Mouse (Mus musculus): ENCODE measurements at regions not wholly inside any gene's neighbourhood (a gene's known extent, or its start where the extent isn't known, plus 50 kb on each side); places are given as distances from the start of the nearest gene placed in this dataset.

DNA sequence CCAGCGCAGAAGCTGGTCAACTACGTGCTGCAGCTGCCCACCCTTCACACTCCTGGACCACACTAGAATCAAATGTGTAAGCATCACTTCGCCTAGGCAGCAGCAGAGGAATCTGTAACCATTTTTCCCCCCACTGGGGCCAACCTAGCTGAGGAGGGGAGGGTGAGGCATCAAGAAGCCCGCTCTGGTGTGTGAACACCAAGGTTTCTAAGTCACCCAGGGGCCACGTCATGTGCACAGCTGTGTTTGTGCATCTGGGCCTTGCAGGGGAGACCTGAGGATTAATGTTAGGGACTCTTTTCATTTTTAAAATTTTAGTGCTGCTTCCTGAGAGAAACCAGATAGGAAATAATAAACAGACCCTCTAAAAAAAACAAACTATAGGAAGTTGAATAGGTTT lies 321.8 kb downstream of the Rnd3 start:
- DNase-seq: no peak

DNA sequence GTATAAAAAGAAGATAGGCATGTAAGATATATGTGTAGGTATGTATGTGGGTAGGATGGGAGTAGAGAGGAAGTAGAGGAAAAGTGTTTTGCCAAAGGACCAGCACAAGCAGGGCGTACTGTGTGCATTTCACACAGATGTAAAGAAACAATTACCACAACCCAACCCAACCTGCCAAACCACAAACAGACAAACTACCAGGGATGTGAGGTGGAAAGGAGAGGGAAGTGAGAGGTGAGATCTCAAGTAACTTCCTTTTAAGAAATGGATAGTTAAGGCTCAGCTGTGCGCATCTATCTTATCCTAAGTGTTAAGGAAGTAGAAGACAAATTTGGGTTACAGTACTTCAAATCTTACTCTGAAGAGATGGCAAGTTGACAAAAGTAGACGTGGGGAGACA lies 322.4 kb downstream of the Rnd3 start:
- no peak for DNase-seq

- DNase-seq: no peak
Observed at GRCm38 (mm10) chr2:50825626-50826025, 323.3 kb downstream of the Rnd3 start.

DNA sequence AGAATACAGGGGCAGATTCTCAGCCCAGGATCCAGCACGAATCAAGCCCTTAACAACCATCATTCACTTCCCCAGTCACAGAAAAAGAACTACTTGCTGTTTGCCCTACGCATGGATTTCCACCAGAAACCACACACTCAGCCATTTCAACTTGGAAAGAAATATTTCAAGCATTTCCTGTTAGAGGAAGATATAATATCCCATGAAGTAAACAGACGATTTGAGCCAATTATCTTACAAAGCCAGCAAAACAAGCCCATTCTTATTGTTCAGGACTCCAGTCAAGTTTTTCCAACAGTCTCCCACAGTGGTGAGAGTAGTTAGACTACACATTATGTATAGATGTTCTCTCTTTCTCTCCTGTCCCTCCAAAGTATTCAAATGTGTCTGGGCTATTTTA lies 324.1 kb downstream of the Rnd3 start:
- DNase-seq: no peak

GRCm38 (mm10) chr2:50822738-50823137 lies 326.2 kb downstream of the Rnd3 start:
- no peak for DNase-seq

GRCm38 (mm10) chr2:50819305-50819665 lies 329.6 kb downstream of the Rnd3 start:
- DNase-seq: no peak

GRCm38 (mm10) chr2:50818557-50819304 lies 330.2 kb downstream of the Rnd3 start:
- DNase-seq: no peak

DNA sequence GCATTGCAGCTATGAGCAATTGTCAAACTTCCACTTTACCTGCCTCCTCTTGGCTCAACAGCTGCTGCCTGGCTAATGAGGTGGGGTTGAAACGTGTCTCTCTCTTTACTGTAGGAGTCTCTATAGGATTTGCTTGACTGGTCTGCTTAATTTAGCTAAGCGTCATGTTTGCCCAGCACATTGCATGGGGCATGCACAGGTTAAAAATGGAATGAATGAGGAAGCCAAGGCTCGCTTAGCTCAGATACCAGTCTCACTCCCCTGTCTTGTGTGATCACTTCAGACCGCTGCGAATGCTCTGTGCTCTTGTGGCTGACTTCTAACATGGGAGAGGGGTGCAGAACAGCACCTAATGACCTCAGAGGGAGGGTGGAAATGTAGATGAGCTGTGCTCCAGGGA lies 332.5 kb downstream of the Rnd3 start:
- no peak for DNase-seq

GRCm38 (mm10) chr2:50815541-50815940 lies 333.4 kb downstream of the Rnd3 start:
- DNase-seq: no peak

DNA sequence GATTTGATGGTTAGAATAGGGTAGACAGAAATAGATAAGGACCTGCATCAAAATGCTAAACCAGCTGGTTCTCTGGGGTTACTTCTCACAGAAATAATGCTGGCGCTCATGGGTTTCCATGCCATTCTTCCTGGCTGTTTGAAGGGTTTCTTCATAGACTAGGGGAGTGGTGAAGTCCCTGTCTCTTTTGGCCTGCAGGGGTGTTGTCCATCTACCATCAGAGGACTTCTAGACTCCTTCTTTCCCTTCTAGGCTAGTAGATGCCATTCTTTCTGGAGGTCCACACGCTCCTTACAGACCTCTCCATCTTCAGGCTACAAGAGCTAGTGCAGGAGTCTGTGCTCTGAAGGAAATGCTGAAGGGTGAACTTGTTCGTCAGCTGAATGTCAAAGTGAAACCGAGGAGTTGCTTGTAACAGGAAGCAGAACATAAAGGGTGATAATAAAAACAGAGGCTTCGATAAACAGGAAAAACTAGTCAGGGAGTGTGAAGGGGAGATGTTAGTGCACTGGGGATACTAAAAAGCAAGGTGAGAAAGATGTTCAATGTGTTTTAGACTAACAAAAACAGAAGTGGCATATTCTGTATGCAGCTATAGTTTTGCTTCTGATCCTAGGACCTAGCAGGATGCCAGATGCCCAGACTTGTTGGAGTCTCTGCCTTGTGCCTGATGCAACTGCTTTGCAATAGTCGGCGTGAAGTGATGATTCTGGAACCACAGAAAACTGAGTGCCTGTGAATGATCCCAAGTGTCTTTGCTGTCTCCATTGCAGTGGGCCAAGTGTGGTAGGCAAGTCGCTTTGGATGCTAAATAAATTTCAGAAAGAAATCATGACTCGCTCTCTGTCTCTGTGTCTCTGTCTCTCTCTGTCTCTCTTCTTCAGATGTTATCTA lies 335.1 kb downstream of the Rnd3 start:
- no peak for DNase-seq

DNA sequence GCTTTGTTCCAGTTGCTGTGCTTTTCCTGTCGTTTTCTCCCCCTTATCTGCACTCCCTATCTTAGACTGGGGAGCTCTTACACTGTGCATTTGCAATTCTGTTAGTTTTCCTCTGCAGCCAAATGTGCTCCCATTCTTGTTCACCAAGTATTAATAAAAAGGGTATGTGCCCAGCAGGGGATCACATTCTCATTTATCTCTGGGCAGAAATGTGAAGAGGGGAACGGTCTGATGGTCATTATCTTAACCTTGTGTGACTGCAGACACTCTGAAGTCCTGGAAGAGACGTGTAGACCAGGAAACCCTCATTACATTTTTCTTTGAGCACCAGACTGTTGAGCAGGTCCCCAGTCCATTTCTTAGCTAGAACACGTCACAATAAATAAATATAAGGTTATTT lies 336.6 kb downstream of the Rnd3 start:
- no peak for DNase-seq

DNA sequence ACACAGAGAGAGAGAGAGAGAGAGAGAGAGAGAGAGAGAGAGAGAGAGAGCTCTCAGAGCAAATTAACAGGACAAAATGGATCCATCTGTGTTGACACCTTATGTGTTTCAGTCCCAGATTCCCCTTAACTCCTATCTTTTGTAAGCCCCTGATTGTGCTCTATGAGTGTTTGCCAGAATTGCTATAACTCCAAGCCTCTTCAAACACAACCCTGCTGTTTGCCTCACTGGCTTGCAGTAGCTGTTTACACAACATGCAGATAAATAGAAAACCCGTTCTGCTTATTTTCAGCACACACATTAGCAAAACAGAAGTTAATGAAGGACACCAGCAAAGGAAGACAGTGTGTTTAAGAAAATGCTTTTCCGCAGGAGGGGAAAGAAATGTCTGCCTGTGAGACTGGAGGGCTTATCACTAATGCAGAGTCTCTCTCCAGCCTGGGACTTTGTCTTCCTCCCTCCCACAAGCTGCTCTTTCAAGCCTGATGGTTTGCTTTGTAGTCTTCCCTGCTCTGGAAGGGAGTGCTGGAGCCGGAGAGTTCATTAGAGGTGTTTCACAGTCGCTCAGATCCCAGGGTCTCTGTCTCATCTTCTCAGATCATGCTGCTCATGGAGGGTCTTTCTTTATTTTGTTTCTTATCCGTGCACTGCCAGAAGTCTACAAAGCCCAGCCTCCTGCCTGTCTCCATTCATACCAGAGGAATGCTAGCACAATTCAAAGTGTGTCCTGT lies 338.4 kb downstream of the Rnd3 start:
- no peak for DNase-seq

- no peak for DNase-seq
Observed at GRCm38 (mm10) chr2:50809823-50810222, 339.1 kb downstream of the Rnd3 start.

GRCm38 (mm10) chr2:50807162-50807960 lies 341.6 kb downstream of the Rnd3 start:
- DNase-seq: no peak

GRCm38 (mm10) chr2:50805645-50806044 lies 343.3 kb downstream of the Rnd3 start:
- DNase-seq: no peak

- DNase-seq: no peak
Observed at GRCm38 (mm10) chr2:50796087-50796486, 352.8 kb downstream of the Rnd3 start.

DNA sequence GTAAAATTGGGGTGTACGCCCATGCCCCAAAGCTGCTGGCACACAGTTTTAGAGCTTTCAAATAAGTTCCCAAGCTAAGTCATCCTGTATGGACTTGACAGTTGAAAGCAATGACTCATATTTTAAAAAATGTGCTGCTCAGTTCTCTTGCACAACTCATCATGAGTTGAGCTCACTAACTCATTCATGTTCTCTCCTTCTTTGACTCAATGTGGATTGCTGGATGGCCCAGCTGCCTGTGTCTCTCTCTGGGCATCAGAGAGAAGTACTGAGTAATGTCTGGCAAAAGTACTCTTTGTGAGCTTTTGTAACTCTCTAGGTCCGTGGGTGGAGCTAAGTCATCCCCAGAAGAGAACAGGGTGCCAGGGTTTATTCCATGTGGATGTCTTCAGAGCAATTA lies 355.3 kb downstream of the Rnd3 start:
- no peak for DNase-seq

DNA sequence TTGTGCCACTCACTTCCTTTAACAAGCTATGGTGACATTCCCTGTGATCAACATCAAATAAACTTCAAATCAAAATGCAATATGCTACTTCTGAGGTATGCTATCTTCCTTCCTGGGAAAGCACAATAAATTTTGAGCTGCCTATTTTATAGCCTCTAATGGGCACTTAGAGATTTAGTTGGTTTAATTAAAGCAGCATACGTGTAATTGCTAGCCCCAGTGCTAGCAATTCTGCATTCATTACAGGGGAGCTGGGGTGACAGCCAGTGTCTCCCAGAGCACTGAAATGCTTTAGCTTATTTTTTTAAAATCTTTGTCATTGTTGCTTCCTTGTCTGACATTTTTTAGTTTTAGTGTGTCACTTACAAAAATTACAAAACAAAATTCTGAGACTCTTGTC lies 355.8 kb downstream of the Rnd3 start:
- DNase-seq: no peak

DNA sequence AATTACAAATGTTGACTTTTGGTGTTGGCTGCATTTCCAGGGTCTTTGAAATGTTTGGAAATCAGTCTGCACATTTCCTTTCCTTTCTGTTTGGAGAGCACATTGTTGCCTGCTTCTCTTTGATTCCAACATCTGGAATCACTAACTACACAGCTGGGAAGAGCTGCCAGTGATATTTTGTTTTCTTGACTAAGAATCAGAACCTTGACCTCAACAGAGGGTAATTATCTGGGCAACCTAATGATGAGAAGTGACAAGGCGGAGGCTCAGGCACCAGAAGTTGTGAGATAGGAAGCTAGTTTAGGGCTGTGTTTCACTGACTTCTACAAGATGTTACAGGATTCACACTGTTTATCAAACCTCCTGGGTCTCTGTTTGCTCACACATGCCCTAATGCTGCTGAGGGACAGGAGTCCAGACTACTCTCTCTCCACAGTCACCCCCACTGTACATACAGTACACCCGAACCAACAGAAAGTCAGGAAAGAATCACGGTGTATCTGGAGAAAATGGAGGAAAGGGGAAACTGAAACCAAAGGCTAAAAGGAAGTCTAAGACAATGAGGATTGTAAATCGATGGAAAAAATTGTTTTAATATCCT lies 359.8 kb downstream of the Rnd3 start:
- DNase-seq: no peak

- no peak for DNase-seq
Observed at GRCm38 (mm10) chr2:50772101-50772500, 376.8 kb downstream of the Rnd3 start.

- DNase-seq: no peak
Observed at GRCm38 (mm10) chr2:50759016-50759415, 389.9 kb downstream of the Rnd3 start.

DNA sequence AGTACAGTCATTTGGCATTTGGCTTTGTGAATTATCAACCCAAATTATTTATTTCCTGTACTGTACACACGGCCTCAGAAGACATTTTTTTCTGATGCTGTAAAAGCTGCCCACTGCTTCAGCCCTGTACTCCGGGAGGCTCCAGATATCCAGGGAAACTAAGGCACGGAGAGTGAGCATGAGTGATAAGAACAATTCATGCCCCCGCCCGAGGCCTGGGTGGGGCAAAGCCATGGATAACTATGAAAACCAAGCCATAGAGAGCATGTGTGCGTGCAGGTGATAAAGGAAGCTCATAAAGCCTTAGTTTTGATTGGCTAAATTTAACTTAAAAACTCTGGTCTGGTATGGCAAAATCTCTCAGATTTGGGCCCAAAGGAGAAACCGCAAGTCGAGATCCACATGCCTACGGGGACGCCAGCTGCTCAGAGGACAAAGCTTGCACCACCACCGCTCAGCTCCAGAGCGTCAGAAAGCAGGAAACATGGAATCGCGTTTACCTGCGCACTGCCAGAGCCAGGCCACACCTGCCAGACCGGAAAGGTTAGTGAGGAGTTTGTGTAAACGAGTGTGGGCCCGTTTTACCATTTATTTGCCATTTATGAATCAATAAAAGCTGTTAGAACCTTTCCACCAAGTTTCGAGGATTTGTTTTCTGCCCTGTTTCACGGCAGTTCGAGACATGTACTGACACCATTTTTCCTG lies 390.9 kb downstream of the Rnd3 start:
- DNase-seq: no peak

Data from liver (tissue).